Mouse (Mus musculus): ENCODE measurements around the gene Bmx. TPM values are rescaled to one million over a fixed set of nuclear protein-coding genes. Genes with fewer than 3 reads are reported as not detected.

Gene Bmx
- total RNA-seq (2021): under 1 TPM; 0.70 to 0.81 TPM

- DNase-seq: no peak
These were observed at the start of gene Bmx for GRCm38 (mm10) chrX:164258057-164258456. Gene Bmx, minus strand, starts transcription at chrX:164258193.

- DNase-seq: no peak
These were observed 48.3 kb upstream of the Bmx start for GRCm38 (mm10) chrX:164306250-164306649.

GRCm38 (mm10) chrX:164291147-164291546 is 33.2 kb upstream of the Bmx start:
- DNase-seq: no peak

GRCm38 (mm10) chrX:164287077-164287476 is 29.1 kb upstream of the Bmx start:
- DNase-seq: no peak

GRCm38 (mm10) chrX:164283808-164284207 is 25.8 kb upstream of the Bmx start:
- DNase-seq: no peak

- no peak for DNase-seq
These were observed 23.1 kb upstream of the Bmx start for GRCm38 (mm10) chrX:164280918-164281647.

GRCm38 (mm10) chrX:164275536-164275935 is 17.5 kb upstream of the Bmx start:
- no peak for DNase-seq

- no peak for DNase-seq
These were observed 12.6 kb upstream of the Bmx start for GRCm38 (mm10) chrX:164270603-164271002.

GRCm38 (mm10) chrX:164269285-164269761 is 11.3 kb upstream of the Bmx start, which contains the start of gene Pir:
Gene Pir, plus strand, starts transcription at chrX:164269371.
- DNase-seq: peak; percentile 9 to 14

- DNase-seq: no peak
These were observed 6.9 kb upstream of the Bmx start for GRCm38 (mm10) chrX:164264861-164265260.

- no peak for DNase-seq
These were observed 4.3 kb upstream of the Bmx start for GRCm38 (mm10) chrX:164262286-164262685.

- DNase-seq: no peak
These were observed 669 bp upstream of the Bmx start for GRCm38 (mm10) chrX:164258662-164259061.

- no peak for DNase-seq
These were observed 1.5 kb downstream of the Bmx start for GRCm38 (mm10) chrX:164256527-164256926.

- DNase-seq: no peak
These were observed 11.3 kb downstream of the Bmx start for GRCm38 (mm10) chrX:164246722-164247121.

- DNase-seq: no peak
These were observed 12.3 kb downstream of the Bmx start for GRCm38 (mm10) chrX:164245714-164246113.

GRCm38 (mm10) chrX:164233380-164233779 is 24.6 kb downstream of the Bmx start:
- no peak for DNase-seq

- DNase-seq: no peak
These were observed 36.0 kb downstream of the Bmx start for GRCm38 (mm10) chrX:164221989-164222388.

- no peak for DNase-seq
These were observed 57.4 kb downstream of the Bmx start for GRCm38 (mm10) chrX:164200547-164200946.

- no peak for DNase-seq
These were observed 60.3 kb downstream of the Bmx start for GRCm38 (mm10) chrX:164197679-164198078.

GRCm38 (mm10) chrX:164189880-164190279 is 68.1 kb downstream of the Bmx start:
- DNase-seq: no peak

GRCm38 (mm10) chrX:164183844-164184243 is 74.1 kb downstream of the Bmx start:
- peak in 1 of 2 experiments; percentile 4 for DNase-seq

GRCm38 (mm10) chrX:164179746-164180145 is 78.2 kb downstream of the Bmx start:
- peak; percentile 15 to 28 for DNase-seq

- DNase-seq: no peak
These were observed 79.1 kb downstream of the Bmx start for GRCm38 (mm10) chrX:164178856-164179255.

- no peak for DNase-seq
These were observed 82.2 kb downstream of the Bmx start for GRCm38 (mm10) chrX:164175780-164176179.

All from layer of hippocampus, postnatal 36 days (tissue).